Mouse (Mus musculus): ENCODE data around the gene Mpv17.

Mpv17 gene

DNA sequence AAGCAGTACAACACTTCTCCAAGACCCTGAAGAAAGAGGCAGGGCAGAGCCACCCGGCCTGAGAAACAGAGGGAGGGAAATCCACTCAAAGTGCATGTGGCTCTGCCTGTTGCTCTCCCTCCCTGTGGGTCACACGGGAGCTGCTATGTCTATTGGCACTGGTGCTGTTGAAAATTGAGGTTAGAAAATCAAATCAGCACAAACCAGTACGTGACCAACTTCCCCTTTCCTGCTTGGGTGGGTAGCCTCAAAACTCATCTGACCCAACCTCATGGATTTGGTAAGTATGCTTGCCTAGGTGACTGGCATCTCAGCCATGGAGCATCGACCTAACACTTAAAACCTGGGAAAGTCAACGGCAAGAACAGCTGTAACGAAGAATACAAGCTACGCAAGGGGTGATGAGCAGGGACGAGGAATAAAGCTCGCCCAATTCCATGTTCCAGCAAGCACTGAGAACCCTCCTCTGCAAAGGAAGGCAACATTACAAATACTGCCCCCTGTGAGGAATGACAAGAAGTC, 48.2 kb downstream of the Mpv17 start, which contains the start of gene Dnajc5g:
Gene Dnajc5g, plus strand, starts transcription at position 472 of the 522 bp plus-strand sequence.
- no peak for DNase-seq (ENCODE audit: low spot score in 2 of 2)

GRCm38 (mm10) chr5:31095711-31096480, 58.2 kb downstream of the Mpv17 start:
- DNase-seq (ENCODE audit: low spot score in 2 of 2) = no peak

DNA sequence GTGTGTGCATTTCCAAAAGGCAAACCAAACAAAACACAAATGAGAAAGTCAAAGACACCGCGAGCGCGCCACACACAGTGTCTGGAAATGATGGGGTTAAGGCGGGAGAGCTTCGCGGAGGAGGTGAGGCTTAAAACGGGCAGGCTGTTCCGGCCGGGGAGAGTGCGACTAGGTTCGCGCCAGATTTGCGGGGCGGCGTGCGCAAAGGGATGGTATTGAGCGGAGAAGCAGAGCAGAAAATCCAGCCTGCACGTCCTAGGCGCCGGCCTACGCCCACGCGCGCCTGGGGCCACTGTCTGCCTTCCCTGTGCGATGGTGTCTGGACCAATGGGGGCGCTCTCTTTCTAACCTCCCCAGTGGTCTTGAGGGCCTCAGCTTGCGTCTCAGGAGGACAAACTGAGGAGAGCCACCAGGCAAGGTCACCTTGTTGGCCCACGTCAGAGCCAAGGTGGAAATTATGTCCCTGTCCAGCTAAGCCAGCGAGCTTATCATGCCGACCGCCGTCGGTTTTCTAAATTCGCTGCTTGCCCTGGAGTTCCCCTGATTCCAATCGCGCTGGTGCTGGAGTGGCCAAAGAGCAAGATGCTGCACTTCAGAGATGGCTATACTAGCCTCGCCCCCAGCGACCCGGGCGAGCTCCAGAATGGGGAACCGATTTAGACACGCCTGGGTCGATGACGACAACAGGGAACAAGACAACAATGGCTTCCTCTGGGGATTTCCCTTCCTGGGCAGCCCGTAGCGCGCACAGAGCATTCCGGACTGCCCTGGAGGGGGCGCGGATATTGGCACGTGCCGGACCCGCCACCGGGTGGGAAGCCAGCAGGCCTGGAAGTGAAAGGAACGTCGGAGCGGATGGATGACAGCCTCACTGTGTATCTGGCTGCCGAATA, 59.0 kb downstream of the Mpv17 start:
- peak in 1 of 2 experiments; percentile 35 for DNase-seq (ENCODE audit: low spot score in 2 of 2)

DNA sequence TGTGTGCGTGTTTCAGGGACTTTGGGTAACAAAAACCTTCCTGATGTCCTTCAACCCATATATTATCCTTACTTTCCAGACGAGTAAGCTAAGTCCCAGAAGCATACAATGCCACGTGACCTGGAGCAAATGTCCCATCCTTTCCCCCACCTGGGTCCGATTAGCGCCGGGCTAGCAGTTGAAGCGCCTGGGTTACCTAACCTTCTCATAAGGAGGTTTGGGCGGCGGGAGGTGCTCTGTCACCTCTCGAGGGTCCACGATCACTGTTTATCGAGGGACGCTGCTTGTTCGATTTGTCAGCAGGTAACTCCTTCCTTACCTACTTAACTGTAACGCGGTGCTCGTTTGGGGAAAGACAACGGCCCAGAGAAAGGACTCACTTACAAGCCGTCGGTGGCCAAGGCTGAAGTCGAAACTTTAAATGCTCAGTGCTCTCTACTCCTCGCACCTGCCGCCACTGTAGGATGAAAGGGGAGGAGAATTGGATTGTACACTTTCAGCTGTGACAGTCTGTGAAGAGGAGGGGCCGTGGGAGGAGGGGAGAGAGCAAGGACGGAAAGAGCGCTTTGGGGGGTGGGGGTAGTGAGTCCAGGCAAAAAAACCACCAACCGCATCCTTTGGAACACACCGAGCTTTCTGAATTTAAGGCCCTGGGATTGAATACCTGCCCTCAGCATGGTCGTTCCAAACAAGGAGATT, 59.8 kb downstream of the Mpv17 start:
- no peak for DNase-seq (ENCODE audit: low spot score in 2 of 2)

DNA sequence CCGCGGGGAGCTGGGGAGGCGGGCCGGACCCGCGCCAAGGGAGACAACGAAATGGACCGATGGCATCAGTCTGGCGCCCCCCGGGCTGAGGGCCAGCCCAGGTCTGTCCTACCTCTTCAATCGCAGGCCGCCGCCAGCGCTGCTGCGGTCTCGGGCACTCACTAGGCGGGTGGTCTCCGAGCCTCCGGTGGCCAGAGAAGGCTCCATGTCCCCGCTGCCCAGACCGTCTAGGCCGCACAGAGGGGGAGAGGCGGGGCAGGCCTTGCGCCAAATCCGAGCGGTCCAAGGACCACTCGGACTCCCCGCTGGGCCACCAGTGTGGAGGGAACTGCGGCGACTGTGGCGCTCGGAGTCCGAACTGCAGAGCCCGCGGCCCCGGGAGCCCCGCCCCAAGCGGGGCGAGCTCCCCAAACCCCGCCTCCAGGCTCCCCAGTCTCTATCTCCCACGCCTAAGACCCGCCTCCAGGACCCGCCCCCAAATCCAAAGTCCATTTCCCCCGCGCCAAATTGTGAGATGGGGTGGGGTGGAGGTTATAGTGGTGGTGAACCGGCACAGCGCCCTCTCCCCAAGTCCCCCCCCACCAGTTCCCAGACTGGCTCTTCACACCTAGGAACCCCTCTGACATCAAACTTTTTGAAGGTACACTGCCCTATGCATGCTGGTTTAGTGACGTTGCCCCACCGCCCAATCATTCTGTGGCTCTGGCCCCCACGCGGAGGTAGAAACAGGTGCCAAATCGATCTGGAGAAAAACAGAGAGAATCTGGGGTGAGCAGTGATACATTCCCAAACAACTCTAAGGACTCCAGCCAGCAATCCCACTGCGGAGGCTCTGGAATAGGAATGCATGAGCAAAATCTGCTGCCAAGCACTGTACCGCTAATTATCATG, 60.7 kb downstream of the Mpv17 start:
- DNase-seq (ENCODE audit: low spot score in 2 of 2) = peak in 1 of 2 experiments; percentile 29

DNA sequence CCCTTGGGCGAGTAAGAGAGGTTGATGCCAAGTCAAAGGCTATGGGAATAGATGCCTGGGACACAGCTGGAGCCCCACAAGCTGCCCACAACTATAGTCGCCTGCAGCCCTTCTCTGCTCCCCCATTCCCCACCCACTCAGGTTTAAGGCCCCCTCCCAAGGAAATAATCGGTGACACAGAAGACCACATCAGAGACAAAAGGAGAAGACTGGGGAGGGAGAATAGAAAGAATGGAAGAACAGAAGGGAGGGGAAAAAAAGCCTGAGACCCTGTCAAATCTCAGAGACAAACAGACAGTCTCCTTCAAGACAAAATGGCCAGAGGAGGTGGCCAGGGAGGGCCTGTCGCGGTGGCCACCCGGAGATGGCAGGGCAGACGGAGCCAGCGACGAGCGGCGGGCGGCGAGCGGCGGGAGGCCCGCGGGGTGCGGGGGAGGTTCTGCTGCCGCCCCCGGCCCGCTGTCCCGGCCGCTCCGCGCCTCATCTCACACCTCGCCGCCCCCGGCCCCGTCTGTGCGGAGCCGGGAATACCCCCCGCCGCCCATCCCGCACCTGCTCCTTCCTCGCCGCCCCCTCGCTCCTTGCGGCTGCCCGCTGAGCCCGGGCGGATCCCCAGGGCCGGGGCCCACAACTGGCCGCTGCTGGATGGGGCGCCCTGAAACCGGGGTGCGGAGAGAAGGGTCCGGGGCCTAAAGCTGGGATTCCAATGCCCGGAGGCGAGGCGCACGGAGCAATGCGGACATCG, 61.6 kb downstream of the Mpv17 start:
- DNase-seq (ENCODE audit: low spot score in 2 of 2) = no peak

Measured in cerebellum, postnatal 4 days (tissue).